Mouse (Mus musculus) lung, postnatal 10 days (tissue): ENCODE measurements around the gene Gkn1.

Experiments used
- DNase-seq: peaks from one replicate; pipeline ENCODE4 v3.0.0; 2021

Gkn1 gene

DNA sequence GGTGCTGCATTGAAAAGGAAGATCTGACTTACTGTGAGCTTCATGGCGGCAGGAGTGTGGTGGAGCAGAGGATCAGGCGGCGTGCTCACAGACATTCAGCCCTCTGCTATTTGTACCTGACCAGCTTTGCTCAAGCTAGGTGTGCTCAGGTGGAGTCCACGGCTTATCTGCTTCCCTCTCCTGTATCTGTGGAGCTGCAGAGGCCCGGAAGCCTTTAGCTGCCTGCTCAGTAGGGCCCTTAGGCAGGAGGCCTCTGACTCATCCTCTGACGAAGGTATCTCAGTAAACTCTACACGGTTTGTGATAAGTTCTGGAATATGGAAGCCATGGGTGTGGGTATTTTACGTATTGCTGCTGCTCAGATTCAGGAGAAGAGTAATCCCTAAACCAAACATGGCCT lies at the start of gene Gkn1:
Gene Gkn1 (minus strand): TSS at position 114 of the 400 bp plus-strand sequence.
- no peak for DNase-seq

DNA sequence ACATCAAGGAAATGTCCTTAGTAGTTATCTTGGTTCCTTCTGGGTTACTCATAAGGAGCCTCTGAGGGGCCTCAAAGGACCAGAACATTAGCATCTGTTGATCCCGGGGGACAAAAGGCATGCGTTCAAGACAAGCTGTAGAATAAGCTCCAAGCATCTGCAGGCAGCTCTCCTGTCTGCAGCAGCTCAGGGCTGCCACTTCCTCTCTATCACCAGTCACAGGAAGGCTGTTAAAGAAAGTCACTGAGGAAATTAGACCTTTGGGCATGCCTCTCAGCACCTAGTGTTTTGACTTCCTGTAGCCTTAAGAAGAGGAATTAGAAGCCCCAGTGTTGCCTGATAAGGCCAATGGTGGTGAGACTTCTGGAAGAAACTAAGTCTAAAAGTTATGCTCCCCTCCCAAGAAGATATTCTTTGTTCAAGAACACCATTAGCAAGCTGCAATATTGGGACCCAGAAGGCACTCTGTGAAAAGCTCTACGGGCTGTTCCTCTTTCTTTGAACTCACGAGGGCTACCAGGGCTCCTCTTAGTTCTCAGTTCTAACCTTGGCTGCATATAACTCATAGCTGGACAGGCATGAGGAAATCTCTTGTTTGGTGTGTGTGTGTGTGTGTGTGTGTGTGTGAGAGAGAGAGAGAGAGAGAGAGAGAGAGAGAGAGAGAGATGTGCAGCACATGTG lies 49.3 kb upstream of the Gkn1 start:
- DNase-seq = no peak

DNA sequence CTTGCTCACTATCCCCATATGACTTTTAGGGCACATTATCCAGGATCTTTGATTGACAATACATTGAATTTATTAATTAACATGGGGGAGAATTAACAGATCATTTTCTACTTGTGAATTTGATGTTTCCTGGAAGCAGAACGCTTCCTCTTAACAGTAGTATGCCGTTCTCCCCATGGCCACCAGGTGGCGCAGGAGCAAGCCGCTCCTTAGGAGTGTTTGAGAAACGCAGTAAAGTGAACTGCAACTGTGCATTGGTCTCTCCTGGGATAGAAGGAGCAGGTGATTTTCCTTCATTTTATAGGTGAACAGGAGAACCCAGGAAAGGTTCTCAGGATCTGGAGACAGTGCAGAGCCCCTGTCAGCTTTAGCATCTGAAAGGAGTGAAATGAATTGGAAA lies 48.4 kb upstream of the Gkn1 start:
- DNase-seq = peak; percentile 79

DNA sequence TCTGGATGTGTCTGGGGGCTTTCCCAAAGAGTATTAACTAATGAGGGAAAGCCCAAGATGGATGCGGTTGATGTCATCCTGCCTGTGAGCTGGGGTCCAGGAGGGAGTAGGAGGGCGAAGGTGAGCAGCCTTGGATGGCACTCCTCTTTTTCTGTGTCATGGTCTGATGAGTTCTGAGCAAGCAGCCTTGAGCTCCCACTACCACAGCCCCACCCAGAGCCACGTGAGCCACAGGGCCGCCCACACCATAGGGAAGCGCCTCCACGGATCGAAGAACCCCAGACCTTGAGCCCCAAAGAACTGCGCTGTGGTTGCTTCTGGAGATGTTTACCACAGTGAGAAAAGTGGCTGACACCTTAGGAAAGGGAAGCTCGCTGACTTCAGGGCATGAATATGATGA lies 44.0 kb upstream of the Gkn1 start:
- no peak for DNase-seq

DNA sequence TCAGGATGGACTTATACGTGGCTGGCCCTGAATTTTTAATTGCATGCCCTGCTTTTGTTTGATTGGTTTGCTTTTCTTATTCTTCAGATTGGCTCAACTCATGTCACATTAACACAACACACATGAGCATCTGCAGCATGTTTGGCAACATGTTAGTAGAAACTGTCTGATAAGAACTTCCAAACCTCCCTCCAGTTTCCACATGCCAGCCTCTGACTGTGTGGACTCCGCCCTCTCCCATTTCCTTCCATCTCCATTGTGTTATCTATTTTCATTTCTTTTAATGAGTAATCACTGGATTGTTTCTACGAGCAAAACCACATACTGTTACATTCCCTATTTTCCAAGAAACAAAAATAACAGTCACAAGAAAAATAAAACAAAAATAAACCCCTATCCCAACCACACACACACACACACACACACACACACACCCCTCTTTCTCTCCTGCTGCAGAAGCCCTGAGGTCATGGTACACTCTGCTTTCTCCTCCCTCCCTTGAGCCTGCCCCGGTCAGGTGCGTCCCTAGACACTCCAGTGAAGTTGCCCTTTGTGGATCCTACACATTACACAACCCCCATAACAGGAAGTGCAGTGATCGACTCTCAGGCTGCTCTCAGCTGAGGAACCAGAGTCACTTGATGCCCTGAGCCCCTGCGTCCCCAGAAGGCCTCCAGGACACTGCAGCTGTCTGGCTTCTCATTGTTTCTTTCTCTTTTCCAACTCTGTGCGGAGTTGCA lies 42.9 kb upstream of the Gkn1 start:
- DNase-seq = peak; percentile 36

DNA sequence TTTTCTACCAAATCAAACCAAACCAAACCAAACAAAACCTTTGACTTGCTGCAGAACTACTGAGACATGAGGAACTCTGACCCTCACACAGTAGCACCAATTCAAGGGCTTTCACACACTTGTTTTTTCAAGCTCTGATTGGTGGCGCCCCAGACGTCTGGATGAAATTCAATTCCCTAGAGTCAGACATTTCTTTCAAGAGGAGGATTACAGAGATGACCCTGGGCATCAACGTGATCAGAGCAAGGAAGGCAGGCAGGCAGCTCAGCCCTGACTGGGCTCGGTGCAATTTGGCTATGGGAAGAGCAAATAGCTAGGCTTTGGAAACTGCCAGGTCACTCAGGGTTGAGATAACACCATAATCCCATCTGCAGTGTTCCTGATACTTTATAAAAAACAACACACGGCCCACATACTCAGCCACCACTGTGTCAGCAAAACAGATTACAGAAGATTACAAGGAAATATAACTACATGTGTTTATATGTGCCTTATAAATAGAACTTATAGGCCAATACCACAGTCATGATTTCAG lies 38.8 kb upstream of the Gkn1 start:
- no peak for DNase-seq

DNA sequence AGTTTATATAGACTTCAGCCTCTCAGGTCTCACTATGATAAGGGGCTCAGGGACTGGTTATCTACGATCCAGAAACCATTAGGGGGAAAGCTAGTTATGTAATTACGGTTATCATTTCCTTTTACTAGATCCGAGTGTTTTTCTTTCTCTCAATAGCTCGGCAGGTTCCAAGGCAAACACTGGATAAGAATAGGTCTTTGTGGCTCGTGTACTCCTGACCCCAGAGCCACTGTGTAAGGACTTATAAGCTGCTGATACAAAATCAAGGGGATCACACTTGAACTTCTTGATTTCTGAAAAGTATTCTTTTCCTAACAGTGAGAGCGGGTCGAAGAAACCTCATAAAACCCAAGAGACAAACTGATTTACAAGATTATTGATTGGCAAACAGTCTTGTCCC lies 38.1 kb upstream of the Gkn1 start, which contains the start of gene Gkn3:
Gene Gkn3 (minus strand): TSS at position 59 of the 400 bp plus-strand sequence.
- DNase-seq = no peak

DNA sequence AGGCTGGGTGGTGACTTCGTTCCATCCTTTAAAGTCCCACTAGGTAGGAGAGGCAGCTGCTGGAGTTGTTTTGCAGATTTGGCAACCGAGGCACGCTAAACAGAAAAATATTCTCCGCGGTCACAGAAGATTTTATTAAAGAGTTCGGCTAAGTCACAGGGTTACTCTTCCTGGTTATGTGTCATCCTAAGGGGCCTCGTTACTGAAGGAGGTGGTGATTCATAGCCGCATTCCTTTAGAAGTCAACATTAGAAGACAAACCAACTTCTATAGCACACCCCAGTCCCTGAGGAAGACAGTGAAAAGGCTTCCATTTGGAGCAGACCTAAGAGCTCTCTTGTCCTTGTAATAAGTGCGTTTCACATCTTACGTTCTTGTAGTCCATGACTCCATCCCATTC lies 35.9 kb upstream of the Gkn1 start:
- no peak for DNase-seq

DNA sequence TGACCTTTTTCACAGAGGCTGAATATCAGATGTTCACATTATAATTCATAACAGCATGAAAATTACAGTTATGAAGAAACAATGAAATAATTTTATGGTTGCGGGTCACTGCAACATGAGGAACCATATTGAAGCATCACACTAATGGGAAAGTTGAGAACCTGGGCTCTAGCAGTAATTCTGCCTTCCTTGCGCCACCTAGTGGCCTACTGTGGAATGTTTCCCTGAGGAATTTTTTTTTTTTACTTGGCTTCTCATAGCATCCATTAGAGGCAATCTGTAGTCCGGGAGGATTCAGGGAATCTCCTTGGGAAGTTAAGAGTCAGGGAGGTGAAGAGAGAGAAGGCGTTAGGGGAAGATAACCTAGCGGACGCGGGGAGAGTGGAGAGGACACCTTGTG lies 35.5 kb upstream of the Gkn1 start:
- DNase-seq = peak; percentile 83

DNA sequence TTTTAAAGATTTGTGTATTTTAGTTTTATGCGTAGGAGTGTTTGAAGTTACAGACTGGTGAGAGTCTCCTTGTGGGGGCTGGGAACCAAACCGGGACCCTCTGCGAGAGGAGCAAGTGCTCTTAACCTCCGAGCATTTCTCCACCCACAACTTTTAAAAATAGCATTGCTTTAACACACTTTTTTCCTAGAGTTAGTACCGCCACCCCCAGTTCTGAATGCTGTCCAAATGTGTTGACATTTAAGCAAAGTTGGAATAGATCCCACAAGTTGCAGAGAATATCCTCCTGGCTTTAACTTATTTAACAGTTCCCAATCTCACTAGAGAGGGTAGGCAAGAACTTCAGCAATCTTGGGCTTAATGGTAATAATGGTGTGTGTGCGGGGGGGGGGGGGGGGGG lies 34.0 kb upstream of the Gkn1 start:
- no peak for DNase-seq

DNA sequence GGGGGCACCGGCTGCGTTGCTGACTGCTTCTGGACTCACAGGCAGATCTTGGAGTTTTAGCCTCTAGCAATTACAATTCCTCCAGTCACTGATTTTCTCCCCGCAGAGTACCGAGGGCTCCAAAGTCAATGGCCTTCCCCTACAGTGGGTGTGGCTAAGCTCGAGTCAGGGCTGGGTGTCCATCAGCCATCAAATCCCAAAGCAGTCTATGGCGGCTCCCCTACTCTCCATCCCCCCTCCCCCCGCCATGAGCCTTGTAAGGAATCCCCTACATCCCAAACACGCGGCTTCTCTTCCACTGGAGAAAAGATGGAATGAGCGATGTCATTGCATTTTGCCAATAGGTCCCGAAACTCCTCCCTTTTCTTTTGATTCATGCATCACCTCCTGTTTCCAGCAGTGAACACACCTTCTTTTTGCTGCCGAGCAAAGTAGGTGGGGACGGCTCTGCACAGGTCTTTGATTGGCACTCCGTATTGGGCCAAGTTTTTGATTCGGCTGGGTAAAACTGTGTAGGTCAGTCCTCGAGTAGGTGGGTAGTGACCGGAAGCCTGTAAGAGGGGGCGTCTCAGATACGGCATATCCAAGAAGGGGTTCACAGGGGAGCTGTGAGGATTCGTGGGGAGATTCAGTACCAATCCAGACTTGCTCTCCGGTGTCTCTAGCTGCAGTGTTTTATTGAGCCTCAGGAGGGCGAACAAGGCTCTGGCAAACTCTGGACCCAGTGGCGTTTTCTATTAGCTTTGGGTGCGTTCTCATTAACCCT lies 33.4 kb upstream of the Gkn1 start:
- peak; percentile 63 for DNase-seq

DNA sequence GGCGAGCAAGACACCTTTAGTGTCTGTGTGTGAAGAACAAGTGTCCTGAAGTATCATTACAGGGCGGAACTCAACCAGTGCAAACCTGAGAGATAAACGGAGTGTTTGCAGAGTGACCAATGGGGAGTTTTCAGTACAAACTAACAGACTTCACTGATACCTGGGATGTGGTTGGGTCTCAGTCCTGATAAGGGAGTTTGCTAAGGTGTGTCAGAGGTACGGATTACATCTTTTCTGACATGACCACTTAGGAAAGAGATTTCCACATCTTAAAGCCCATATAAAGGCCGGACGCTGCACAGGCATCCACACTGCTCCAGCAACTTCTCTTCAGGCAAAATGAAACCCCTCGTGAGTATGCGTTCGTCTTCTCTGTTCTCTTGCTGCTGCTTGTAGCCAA lies 22.3 kb upstream of the Gkn1 start, which contains the start of gene Gkn2:
Gene Gkn2 (plus strand): TSS at position 301 of the 400 bp plus-strand sequence.
- no peak for DNase-seq

DNA sequence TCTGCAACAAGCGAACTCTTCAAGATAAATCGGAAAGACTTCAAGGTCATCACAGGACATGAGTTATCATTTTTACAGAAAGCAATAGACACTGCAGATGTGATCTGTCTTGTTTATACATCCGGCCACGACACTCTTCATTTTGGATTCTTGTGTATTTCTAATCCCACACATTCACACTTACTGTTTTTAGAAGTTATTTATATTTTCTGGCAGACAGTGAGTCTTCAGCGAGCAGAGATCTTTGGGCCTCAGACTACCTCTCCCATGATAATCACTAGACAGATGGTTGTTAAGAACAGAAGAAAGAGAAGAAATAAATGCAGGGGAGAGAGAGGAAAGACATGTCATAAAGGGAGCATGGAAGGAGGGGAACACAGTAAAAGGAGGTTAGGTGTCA lies 18.5 kb upstream of the Gkn1 start:
- DNase-seq = no peak

DNA sequence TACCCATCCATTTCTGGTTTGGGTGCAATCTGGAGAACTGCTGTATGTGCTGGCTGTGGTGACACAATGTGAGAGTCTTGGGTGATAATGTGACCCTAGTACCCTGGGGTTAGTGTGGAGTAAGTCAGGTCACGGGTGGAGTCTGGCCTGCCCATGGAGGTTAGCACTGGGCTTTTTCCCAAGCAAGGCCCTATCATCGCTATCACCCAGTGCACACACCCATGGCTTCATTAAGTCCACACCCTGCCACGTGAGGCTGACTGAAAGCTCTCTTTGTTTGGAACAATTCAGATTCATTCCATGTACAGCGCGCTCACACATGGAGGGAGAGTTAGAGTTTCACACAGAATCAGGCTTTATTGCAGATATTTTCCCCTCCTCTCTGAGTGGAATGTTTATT lies 3.7 kb upstream of the Gkn1 start:
- DNase-seq = no peak

DNA sequence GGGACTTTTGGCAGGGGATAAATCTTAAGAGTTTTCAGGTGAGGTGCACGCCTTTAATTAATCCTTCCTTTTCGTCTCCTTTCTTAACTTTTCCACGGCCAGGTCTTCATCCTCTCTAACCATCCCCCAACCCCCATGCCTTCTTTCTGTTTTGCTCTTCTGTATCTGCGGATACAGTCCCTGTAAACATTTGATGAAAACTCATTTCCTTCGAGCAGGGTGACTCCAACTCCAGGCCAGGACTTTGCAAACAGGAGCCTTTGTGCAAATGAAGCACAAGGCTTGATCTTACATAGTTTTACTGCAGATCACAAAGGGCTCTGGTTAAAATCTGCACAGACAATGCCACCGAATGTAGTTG lies 14.8 kb downstream of the Gkn1 start:
- DNase-seq = peak; percentile 62

DNA sequence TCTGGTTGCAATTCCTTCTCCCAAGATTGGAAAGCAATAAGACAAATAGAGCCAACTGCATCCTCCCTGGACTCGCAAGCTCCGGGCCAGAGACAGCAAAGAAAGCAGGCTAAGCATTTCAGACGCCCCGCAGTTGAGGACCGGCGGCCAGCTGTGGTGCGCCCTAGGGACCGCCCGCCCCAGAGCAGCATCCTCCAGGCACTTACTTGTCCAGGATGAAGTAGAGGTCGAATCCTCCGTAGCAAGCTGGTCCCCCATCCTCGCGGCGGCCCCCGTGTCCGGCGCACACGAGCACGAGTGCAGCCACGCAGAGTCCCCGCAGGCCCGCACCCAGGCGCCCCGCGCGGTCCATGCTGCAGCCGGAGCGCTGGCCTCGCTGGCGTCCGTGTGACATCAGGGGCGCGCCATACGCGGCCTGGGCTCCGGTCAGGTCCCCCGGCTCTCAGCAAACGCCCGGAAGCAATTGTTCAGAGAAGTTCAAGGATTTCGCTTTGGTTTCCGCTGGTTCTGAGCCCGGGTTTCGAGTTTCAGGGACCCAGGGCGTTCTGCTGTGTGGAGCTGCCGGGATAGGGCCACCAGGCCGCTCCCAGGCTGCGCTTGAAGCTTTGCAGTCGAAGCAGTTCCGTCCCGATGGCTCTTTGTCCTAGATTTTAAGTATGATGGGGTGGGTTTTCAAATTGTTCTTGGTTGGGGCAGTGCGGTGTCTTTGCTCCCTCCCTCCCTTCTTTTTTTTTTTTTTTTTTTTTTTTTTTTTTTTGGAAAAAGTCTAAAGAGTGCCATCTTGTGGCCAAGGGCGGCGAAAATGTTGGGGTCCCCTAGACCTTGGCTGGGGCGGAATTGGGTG lies 15.4 kb downstream of the Gkn1 start, which contains the start of gene Antxr1:
Gene Antxr1 (minus strand): TSS at position 731 of the 844 bp plus-strand sequence.
- peak; percentile 79 for DNase-seq

DNA sequence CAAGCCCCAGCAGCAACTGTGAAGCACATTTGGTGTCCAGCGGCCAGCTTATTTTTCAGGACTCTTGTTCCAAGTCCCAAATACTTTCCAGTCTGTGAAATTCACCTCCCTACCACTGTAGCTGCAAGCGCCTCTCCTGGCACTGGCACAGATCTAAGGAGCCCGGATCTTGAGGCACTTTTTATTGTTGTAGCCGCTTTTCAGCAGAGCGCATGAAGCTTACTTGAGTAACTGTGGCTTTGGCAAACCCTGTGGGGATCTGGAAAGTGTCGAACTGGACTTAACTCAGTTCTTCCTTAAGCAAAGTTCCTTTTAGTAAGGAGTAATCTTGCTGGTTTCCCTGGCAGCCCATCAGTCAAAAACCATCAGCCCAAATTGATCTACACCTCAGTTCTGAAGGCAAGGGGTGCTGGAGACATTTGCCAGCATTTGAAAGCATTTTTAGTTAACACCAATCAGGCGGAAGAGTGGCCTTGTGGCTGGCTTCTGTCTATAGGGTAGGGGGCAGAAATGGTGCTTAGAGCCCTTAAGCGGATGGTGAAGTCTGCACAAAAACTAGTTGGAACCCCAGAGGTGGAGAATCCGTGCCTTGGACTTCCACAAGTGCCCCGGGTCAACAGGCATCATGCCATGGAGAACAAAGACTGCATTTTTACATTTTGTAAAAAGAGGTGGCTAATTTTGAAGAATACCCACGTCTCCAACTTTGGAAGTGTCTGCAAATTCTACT lies 16.2 kb downstream of the Gkn1 start:
- DNase-seq = peak; percentile 81

DNA sequence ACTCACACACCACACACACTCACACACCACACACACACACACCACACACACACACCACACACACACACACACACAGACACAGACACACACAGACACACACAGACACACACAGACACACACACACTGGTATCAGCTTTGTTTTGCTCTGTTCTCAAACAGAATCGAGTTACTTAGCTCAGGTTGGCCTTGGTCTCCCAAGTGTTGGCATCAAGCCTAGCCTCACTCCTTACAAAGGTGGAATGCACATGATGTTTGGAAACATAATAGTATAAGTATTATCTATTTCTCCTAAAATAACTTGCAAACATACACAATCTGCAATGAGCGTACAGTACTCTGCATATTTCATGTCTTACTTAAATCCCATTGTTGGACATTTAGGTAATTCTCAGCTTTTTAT lies 18.4 kb downstream of the Gkn1 start:
- no peak for DNase-seq

DNA sequence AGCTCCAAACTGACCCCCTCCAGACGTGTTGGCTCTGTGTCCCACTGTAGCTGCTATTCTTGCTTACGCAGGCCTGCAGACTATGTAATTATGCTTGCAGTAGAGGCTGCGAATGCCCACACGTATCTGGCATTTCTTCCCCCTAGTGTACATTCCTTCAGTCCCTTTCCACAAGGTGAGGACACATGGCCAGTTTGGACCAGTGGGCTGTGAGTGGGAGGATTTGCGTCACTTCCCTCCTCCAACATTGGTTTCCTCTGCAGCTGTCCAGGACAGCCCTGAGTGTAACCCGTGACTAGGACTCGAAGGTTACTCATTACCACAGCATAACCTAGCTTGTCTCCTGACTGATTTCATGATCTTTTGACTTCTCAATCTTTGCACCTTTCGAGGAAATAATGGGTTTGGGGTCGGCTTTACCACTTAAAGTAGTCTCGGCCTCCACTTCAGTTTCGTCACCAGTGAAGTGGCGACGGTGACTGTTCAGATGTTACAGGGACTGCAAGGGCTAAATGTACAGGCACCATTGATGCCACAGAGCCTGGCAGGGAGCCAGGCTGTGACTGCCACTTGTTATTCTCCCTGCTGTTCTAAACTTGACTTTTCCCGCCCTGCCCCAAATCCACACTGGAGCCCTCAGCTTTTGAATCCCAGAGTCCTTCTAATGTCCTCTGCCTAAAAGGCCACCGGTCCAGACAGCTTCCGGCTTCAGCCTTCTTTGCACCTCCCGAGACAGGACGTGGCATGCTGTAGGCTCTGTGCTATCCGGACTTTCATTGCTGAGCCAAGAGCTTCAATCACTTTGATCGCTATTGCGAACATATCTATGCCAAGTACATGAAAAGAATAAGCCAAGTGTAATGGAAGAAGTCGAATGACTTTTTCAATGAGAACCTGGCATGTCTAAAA lies 22.2 kb downstream of the Gkn1 start:
- peak; percentile 29 for DNase-seq

DNA sequence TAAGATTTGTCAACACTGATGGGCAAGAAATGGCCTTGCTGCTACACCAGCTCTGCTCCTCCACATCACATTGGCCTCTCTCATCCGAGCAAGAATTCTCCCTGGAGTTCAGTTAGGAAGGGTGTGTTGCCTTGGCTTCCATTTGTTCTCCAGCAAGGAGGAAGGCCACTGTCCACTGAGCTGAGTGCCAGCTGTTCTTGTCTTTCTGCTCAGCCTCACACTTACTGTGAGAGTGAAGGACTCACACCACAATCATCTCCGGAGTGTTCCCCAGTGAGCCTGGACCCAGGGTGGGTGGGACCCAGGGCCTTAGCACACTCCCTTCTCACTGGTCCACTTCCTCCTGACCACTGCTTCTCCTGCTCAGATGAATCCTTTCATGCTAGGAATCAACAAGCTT lies 23.8 kb downstream of the Gkn1 start:
- DNase-seq = no peak

DNA sequence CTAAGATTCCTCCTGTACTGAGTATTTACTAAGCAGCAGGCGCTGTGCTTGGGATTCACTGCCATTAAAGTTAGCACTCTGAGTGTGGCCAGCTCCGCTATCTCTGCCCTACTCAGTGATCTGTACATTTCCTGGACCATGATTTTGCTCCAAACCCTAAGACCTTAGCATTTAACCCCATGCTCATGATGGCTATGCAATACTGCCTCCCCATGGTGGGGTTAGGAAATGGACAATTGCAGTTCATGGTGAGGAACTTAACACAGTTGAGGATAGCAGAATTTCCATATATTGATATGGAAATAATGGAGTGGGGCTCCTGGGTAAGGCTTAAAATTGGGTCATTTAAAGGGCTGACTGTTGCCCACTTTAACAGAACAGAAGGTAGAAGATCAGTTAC lies 27.4 kb downstream of the Gkn1 start:
- DNase-seq = peak; percentile 64
